Mouse (Mus musculus) neural tube, embryonic 14.5 days (tissue): ENCODE results near the gene Dgcr8. TPM values are rescaled to one million over a fixed set of nuclear protein-coding genes. Genes with fewer than 3 reads are reported as not detected.

Experiments
- ATAC-seq: fragments of 200-750 bp; cut with Nextera tagmentation; 2 replicates; pipeline ENCODE4 v1.8.0; 2017; ENCODE audit warnings: low read depth, mild to moderate bottlenecking, moderate TSS enrichment, moderate library complexity
- H3K27ac ChIP-seq: fragments of 300-500 bp; sonication (generic); 2 replicates; pipeline ENCODE4 v1.5.1; 2014; ENCODE audit warnings: low read depth, mild to moderate bottlenecking, control low read depth, low read length, moderate library complexity, mixed read lengths
- H3K27me3 ChIP-seq: fragments of 300-500 bp; sonication (generic); 2 replicates; pipeline ENCODE4 v1.6.1; 2014; ENCODE audit warnings: low read length; ENCODE audit not compliant: control insufficient read depth, insufficient read depth
- H3K36me3 ChIP-seq: fragments of 300-500 bp; sonication (generic); 2 replicates; pipeline ENCODE4 v1.6.1; 2014; ENCODE audit warnings: low read length, mixed read lengths; ENCODE audit not compliant: control insufficient read depth, insufficient read depth
- H3K4me1 ChIP-seq: fragments of 300-500 bp; sonication (generic); 2 replicates; pipeline ENCODE4 v1.6.1; 2014; ENCODE audit warnings: low read length; ENCODE audit not compliant: control insufficient read depth, insufficient read depth
- H3K4me2 ChIP-seq: fragments of 300-500 bp; sonication (generic); 2 replicates; pipeline ENCODE4 v1.6.1; 2014; ENCODE audit warnings: mild to moderate bottlenecking, low read depth, low read length, control low read depth
- H3K4me3 ChIP-seq: fragments of 300-500 bp; sonication (generic); 2 replicates; pipeline ENCODE4 v1.5.1; 2014; ENCODE audit warnings: low read depth, low read length, control low read depth, mixed read lengths
- H3K9ac ChIP-seq: fragments of 300-500 bp; sonication (generic); replicated peaks from 2 replicates; pipeline ENCODE4 v1.6.1; 2014; ENCODE audit warnings: low read depth, mild to moderate bottlenecking, control low read depth, low read length, mixed read lengths
- H3K9me3 ChIP-seq: fragments of 300-500 bp; sonication (generic); 2 replicates; pipeline ENCODE4 v1.6.1; 2016; ENCODE audit warnings: low read length; ENCODE audit not compliant: control insufficient read depth
- WGBS: fragments of 180-500 bp; shearing (Covaris S2); extraction: QIAGEN DNeasy Blood & Tissue Kit; methylation state at CpG from one replicate; pipeline ENCODE4 v1.1.7; 2014; 5-methylcytosine and 5-hydroxymethylcytosine counted together
- polyA plus RNA-seq: library from polyadenylated mRNA; unstranded; fragments of >200 nt; fragmentation: Nextera tagmentation; extraction: Ambion mirVana; gene quantifications from 2 replicates; pipeline ENCODE4 v1.2.1, GENCODE M21; 2014

The Dgcr8 gene
- polyA plus RNA-seq, 1 experiment from 2014 or later: 40.8 TPM

DNA sequence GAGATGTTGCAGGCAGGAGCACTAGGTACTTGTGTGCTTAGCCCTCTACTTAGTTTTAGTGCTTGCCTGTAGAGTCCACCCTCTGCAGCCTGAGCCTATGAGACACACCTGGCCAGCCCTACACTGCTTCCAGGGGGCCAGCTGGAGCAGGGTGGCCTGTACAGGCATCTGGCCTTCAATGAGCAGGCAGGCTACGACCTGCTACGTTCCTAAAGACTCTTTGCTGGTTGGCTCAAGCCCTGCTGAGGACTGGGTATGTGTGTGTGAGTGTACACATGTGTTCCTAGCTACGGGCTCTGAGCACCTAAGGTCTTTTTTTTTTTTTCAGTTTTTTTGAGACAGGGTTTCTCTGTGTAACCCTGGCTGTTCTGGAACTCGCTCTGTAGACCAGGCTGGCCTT is 57.6 kb downstream of the Dgcr8 start:
- Histone ChIP-seq H3K27me3 (no peaks in the 10 kb centered on the region), H3K4me3 (no peak overlapping the region), H3K36me3 (0 out of 2 replicates have a peak, but pooled peaks cover 6% of the 10 kb centered on the region), H3K4me2 (no peak overlapping the region), H3K4me1 (peaks cover 24% of the 10 kb centered on the region), H3K9ac (no peak overlapping the region), H3K27ac (no peak overlapping the region), H3K9me3 (no peaks in the 10 kb centered on the region)
- ATAC-seq: no peak
- WGBS: 94% methylated on average over 4 of the region's 4 CpGs

DNA sequence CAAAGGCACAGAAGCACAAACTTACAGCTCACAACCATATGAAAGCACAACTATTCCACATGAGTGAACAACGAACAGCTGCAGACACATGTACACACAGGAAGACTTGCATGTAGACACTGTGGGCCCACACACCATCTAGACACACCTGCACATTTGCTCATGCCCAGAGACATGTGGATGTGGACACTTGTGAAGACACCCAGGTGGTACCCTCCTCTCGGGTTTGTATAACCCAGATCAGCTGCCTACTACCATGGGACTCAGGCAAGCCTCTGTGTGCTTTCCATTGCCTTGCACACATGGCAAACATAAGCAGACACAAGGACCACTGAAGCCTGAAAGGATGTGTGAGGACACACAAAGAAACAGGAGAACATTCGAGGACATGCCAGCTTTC is 58.0 kb downstream of the Dgcr8 start:
- Histone ChIP-seq H3K9me3 (no peaks in the 10 kb centered on the region), H3K36me3 (peaks cover 9% of the 10 kb centered on the region), H3K4me1 (peaks cover 22% of the 10 kb centered on the region), H3K9ac (no peak overlapping the region), H3K4me3 (no peak overlapping the region), H3K27ac (no peak overlapping the region), H3K27me3 (no peaks in the 10 kb centered on the region), H3K4me2 (no peak overlapping the region)
- 90% methylated on average over 3 of the region's 3 CpGs for WGBS
- ATAC-seq: no peak

DNA sequence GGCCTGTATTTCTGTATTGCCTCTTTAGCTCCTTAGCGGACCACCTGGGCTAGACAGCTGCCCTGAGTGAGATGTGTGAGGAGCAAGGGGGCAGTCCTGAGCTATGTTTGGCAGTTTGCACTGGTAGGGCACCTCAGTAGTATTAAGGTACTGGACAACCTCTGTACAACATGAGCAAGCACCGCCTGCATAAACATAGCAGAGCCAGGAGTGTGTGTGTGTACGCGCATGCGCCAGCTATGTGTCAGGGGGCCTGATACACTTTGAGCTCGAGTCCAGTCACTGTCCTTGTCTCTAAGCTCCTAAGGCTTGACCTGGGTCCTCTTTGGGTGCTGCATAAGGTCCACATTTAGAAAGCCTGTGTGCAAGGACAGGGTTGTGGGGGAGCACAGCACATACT is 58.4 kb downstream of the Dgcr8 start:
- no peak for ATAC-seq
- H3K27me3 ChIP-seq: no peaks in the 10 kb centered on the region

DNA sequence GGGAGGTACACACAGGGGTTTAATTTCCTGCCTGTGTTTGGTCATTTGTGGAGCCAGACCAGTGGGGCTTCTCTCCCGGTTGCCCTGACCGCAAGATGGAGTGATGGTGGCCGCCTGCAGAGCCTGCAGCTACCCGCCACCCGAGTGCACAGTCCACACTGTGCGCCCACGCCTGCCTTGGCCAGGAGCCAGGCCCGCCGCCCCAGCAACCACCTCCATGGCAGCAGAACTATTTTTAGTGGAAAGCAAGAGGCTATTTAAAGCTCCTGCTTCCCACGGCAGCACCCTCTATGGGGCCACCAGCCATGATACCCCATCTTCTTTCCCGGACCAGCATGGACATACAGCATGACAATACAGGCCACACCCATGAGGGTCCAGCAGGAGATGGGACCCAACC is 59.4 kb downstream of the Dgcr8 start:
- no peak overlapping the region for H3K4me3 ChIP-seq
- peak; percentile 21; the same call in 1 of the 2 replicates for ATAC-seq
- no peak overlapping the region for H3K4me2 ChIP-seq
- 58% methylated on average over 11 of the region's 11 CpGs for WGBS
- no peak overlapping the region for H3K9ac ChIP-seq
- H3K27me3 ChIP-seq: no peaks in the 10 kb centered on the region
- no peak overlapping the region for H3K27ac ChIP-seq
- H3K9me3 ChIP-seq: no peaks in the 10 kb centered on the region
- peaks cover 19% of the 10 kb centered on the region for H3K36me3 ChIP-seq
- H3K4me1 ChIP-seq: peaks cover 18% of the 10 kb centered on the region

More for the DNA sequence above, 58.4 kb downstream of the Dgcr8 start:
- no peak overlapping the region for H3K27ac ChIP-seq
- peaks cover 18% of the 10 kb centered on the region for H3K4me1 ChIP-seq
- H3K9ac ChIP-seq: no peak overlapping the region
- peaks cover 13% of the 10 kb centered on the region for H3K36me3 ChIP-seq
- 92% methylated on average over 6 of the region's 6 CpGs for WGBS
- no peak overlapping the region for H3K4me3 ChIP-seq
- H3K4me2 ChIP-seq: no peak overlapping the region
- H3K9me3 ChIP-seq: no peaks in the 10 kb centered on the region

DNA sequence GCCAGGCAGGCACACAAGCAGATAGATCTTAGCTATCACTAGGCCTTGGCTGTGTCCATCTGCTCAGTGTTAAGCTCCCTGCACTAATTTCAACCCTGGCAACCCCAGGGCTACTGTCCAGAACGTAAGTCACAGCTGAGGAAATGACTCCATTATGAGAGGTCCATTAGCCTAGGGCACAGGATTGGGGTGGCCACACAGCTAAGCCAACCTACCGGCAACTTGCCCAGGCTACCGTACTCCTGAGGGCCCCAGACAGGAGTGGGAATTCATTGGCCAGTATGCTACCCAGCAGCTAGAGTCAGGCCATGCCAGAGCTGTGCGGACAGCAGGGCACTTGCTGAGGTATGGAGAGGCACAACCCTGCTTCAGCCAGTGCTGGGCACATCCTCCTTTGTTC is 60.2 kb downstream of the Dgcr8 start:
- no peaks in the 10 kb centered on the region for H3K9me3 ChIP-seq
- no peak for ATAC-seq
- peaks cover 22% of the 10 kb centered on the region for H3K36me3 ChIP-seq

DNA sequence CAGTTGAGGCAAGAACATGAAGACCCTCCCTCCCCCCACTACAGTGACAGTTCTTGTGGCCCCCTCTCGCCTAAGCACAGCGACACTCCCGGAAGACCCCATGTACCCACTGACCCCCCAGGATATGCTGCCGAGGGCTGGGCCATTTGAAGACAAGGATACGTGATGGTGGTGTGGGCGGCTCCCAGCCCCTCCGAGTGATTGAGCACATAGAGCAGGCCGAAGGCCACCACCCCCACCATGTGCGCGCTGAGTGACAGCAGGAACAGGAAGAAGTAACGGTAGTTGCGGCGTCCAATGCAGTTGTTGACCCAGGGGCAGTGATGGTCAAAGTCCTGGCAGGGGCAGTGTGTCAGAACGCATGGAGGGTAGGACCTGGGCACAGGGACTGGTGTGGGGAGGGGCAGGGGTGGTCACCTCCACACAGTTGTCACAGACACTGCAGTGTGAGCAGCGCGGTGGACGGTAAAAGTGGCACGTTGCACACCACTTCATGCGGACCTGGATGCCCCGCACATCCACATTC is 61.1 kb downstream of the Dgcr8 start:
- Histone ChIP-seq H3K4me2 (no peak overlapping the region), H3K9me3 (no peaks in the 10 kb centered on the region), H3K27me3 (no peaks in the 10 kb centered on the region), H3K9ac (no peak overlapping the region), H3K36me3 (peaks cover 31% of the 10 kb centered on the region), H3K27ac (no peak overlapping the region), H3K4me1 (peaks cover 5% of the 10 kb centered on the region; the same call in 1 of the 2 replicates), H3K4me3 (no peak overlapping the region)
- ATAC-seq: no peak
- 95% methylated on average over 20 of the region's 20 CpGs for WGBS

More for the DNA sequence above, 60.2 kb downstream of the Dgcr8 start:
- Histone ChIP-seq H3K4me2 (no peak overlapping the region), H3K9ac (no peak overlapping the region), H3K27me3 (no peaks in the 10 kb centered on the region), H3K4me1 (peaks cover 12% of the 10 kb centered on the region), H3K4me3 (no peak overlapping the region), H3K27ac (no peak overlapping the region)
- WGBS: 89% methylated on average over 4 of the region's 4 CpGs

DNA sequence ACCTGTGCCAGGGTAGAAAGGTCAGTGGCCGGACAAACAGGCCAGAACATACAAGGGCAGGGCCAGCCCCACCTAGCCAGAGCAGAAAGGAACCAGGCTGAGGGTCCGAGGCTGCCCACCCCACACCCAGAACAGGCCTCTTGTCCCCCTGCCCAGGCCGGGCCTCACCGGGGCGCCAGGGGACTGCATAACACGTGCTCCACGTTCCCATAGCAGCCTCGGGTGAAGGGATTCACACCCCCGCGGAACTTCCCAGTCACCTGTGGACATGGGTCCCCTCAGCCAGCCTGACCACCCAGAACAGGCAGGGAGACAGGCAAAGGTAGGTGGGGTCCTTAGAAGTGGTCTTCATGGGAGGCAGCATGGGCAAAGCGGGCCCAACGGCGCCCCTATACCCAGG is 61.9 kb downstream of the Dgcr8 start:
- Histone ChIP-seq H3K27ac (no peak overlapping the region), H3K9ac (no peak overlapping the region), H3K9me3 (no peaks in the 10 kb centered on the region), H3K36me3 (peaks cover 36% of the 10 kb centered on the region), H3K4me3 (no peak overlapping the region), H3K27me3 (no peaks in the 10 kb centered on the region), H3K4me2 (no peak overlapping the region), H3K4me1 (peaks cover 5% of the 10 kb centered on the region; the same call in 1 of the 2 replicates)
- 91% methylated on average over 13 of the region's 13 CpGs for WGBS
- ATAC-seq: no peak

DNA sequence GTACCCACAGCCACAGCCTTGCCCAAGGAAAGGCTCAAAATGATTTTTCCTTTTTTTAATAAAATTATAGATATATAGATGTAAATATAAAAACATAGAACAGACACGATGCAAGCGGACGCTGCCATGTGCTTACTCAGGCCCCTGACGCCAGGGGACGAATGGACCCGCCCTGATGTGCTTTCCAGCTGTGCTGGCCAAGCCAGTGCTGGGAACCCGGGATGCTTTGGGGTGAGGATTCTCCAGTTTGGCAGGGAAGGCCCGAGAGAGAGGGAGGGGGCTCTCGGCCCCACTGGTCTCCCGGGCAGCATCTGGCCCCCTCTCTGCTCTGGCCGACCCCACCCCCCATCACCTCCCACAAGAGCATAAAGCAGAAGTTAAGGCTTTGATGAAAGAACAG is 66.9 kb downstream of the Dgcr8 start:
- H3K9me3 ChIP-seq: no peaks in the 10 kb centered on the region
- no peak overlapping the region for H3K27ac ChIP-seq
- no peak for ATAC-seq
- H3K27me3 ChIP-seq: no peaks in the 10 kb centered on the region
- H3K36me3 ChIP-seq: peaks cover 36% of the 10 kb centered on the region
- 87% methylated on average over 11 of the region's 11 CpGs for WGBS
- H3K4me1 ChIP-seq: peaks cover 3% of the 10 kb centered on the region; the same call in 1 of the 2 replicates
- no peak overlapping the region for H3K9ac ChIP-seq
- H3K4me2 ChIP-seq: no peak overlapping the region
- no peak overlapping the region for H3K4me3 ChIP-seq

GRCm38 (mm10) chr16:18221543-18221898 is 67.5 kb downstream of the Dgcr8 start:
- Histone ChIP-seq H3K4me2 (no peak overlapping the region), H3K4me3 (no peak overlapping the region), H3K9me3 (no peaks in the 10 kb centered on the region), H3K4me1 (peaks cover 3% of the 10 kb centered on the region; the same call in 1 of the 2 replicates), H3K27me3 (no peaks in the 10 kb centered on the region), H3K36me3 (peaks cover 31% of the 10 kb centered on the region), H3K9ac (no peak overlapping the region), H3K27ac (no peak overlapping the region)
- WGBS: 91% methylated on average over 8 of the region's 11 CpGs
- no peak for ATAC-seq
